Mouse (Mus musculus) intestine, postnatal 0 days (tissue): ENCODE measurements around the gene Slc35f5. TPM values are rescaled to one million over a fixed set of nuclear protein-coding genes. Genes with fewer than 3 reads are reported as not detected.

Experiments
- ATAC-seq: fragments of 200-750 bp; cut with Nextera tagmentation; 2 replicates; pipeline ENCODE4 v1.8.0; 2017; ENCODE audit warnings: mild to moderate bottlenecking, moderate TSS enrichment, moderate library complexity
- H3K27ac ChIP-seq: fragments of 300-500 bp; sonication (generic); 2 replicates; pipeline ENCODE4 v1.5.1; 2014; ENCODE audit warnings: mild to moderate bottlenecking, low read depth, low read length, moderate library complexity
- H3K27me3 ChIP-seq: fragments of 300-500 bp; sonication (generic); replicated peaks from 2 replicates; pipeline ENCODE4 v1.6.1; 2014; ENCODE audit warnings: low read length, mixed read lengths; ENCODE audit not compliant: control insufficient read depth, insufficient read depth
- H3K36me3 ChIP-seq: fragments of 300-500 bp; sonication (generic); 2 replicates; pipeline ENCODE4 v1.6.1; 2014; ENCODE audit warnings: mild to moderate bottlenecking, moderate library complexity; ENCODE audit not compliant: control insufficient read depth, insufficient read depth
- H3K4me1 ChIP-seq: fragments of 300-500 bp; sonication (generic); replicated peaks from 2 replicates; pipeline ENCODE4 v1.6.1; 2014; ENCODE audit warnings: antibody characterized with exemption, low read length, mixed read lengths; ENCODE audit not compliant: control insufficient read depth, insufficient read depth
- H3K4me2 ChIP-seq: fragments of 300-500 bp; sonication (generic); replicated peaks from 2 replicates; pipeline ENCODE4 v1.6.1; 2014; ENCODE audit warnings: low read depth, mild to moderate bottlenecking, moderate library complexity
- H3K4me3 ChIP-seq: fragments of 300-500 bp; sonication (generic); 2 replicates; pipeline ENCODE4 v1.5.1; 2014; ENCODE audit warnings: low read depth, low read length
- H3K9ac ChIP-seq: fragments of 300-500 bp; sonication (generic); 2 replicates; pipeline ENCODE4 v1.6.1; 2014; ENCODE audit warnings: mild to moderate bottlenecking, low read depth, low read length
- H3K9me3 ChIP-seq: fragments of 300-500 bp; sonication (generic); 2 replicates; pipeline ENCODE4 v1.6.1; 2016; ENCODE audit warnings: mixed run types; ENCODE audit not compliant: control insufficient read depth
- CTCF ChIP-seq: sonication (generic); IDR thresholded peaks from 2 replicates; pipeline ENCODE4 v1.5.1; 2016; ENCODE audit warnings: low read depth, mild to moderate bottlenecking, control low read depth, antibody characterized with exemption, moderate library complexity
- WGBS: fragments of 180-500 bp; shearing (Covaris S2); extraction: QIAGEN DNeasy Blood & Tissue Kit; methylation state at CpG from one replicate; pipeline ENCODE4 v1.1.7; 2014; 5-methylcytosine and 5-hydroxymethylcytosine counted together
- polyA plus RNA-seq: library from polyadenylated mRNA; unstranded; fragments of >200 nt; fragmentation: Nextera tagmentation; extraction: Ambion mirVana; gene quantifications from 2 replicates; pipeline ENCODE4 v1.2.1, GENCODE M21; 2015

The Slc35f5 gene
- polyA plus RNA-seq, 1 experiment from 2014 or later, result 37.4 TPM

DNA sequence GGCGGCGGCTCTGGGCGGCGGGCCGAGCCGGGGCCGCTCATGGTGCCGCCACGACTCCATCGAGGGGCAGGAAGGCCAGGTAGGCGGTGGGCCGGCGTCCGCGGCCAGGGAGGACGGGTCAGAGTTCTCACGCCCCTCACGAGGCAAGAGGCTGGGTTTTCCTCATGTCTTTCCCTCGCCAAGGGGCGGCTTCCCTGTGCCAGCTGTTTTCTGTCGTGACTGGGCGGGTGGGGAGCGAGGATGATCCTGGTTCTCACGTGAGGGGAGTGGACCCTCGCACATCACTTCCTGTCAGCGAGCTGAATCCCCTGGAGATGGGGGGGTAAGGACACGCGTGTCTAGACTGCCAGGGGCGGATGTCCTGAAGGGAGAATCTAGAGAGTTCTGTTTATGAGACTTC, 811 bp downstream of the Slc35f5 start:
- H3K9me3 ChIP-seq, result no peaks in the 10 kb centered on the region

DNA sequence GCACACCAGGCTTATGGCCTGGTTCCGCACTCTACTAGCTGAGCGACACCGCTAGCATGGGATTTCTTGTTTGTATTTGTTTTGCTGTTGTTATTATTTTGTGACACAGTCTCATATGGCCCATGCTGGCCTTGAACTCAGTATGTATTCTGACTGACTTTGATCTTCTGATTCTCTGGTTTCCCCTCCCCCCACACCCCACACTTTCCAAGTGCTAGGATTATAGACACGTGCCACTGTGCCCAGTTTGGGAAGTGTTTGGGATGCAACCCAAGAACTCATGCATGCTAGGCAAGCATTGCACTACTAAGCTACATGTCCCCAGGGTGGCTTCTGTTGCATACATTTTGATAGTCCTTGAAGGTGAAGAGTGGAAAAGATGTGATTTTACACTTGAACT, 1.4 kb downstream of the Slc35f5 start:
- H3K27ac ChIP-seq, result 0 out of 2 replicates have a peak overlapping the region, but pooled peaks have one; percentile 97
- H3K9ac ChIP-seq, result peak overlapping the region; percentile 88; the same call in 1 of the 2 replicates
- 74% methylated on average over 4 of the region's 4 CpGs for WGBS
- H3K4me3 ChIP-seq, result peak overlapping the region; percentile 83
- H3K36me3 ChIP-seq, result peaks cover 12% of the 10 kb centered on the region; the same call in 1 of the 2 replicates
- no peak for TF ChIP-seq CTCF
- H3K27me3 ChIP-seq, result no peaks in the 10 kb centered on the region
- no peak for ATAC-seq
- peak overlapping the region; percentile 84 for H3K4me2 ChIP-seq
- no peaks in the 10 kb centered on the region for H3K9me3 ChIP-seq
- peaks cover 3% of the 10 kb centered on the region; the same call in 1 of the 2 replicates for H3K4me1 ChIP-seq

More for the DNA sequence above, 811 bp downstream of the Slc35f5 start:
- Histone ChIP-seq H3K27me3 (no peaks in the 10 kb centered on the region), H3K4me3 (peak overlapping the region; percentile 83), H3K27ac (peak overlapping the region; percentile 97), H3K9ac (peak overlapping the region; percentile 88), H3K4me2 (peak overlapping the region; percentile 84), H3K36me3 (peaks cover 8% of the 10 kb centered on the region; the same call in 1 of the 2 replicates), H3K4me1 (peaks cover 3% of the 10 kb centered on the region; the same call in 1 of the 2 replicates)
- TF ChIP-seq CTCF, result no peak
- WGBS, result 0% methylated on average over 28 of the region's 29 CpGs
- ATAC-seq, result no peak; the same call in 1 of the 2 replicates

GRCm38 (mm10) chr1:125568126-125568525, 7.7 kb downstream of the Slc35f5 start:
- Histone ChIP-seq H3K4me1 (no peaks in the 10 kb centered on the region), H3K27me3 (no peaks in the 10 kb centered on the region), H3K9me3 (no peaks in the 10 kb centered on the region), H3K9ac (no peak overlapping the region), H3K4me2 (no peak overlapping the region), H3K4me3 (no peak overlapping the region), H3K27ac (no peak overlapping the region), H3K36me3 (peaks cover 61% of the 10 kb centered on the region)
- no peak for ATAC-seq
- 90% methylated on average over 4 of the region's 4 CpGs for WGBS
- no peak for TF ChIP-seq CTCF

DNA sequence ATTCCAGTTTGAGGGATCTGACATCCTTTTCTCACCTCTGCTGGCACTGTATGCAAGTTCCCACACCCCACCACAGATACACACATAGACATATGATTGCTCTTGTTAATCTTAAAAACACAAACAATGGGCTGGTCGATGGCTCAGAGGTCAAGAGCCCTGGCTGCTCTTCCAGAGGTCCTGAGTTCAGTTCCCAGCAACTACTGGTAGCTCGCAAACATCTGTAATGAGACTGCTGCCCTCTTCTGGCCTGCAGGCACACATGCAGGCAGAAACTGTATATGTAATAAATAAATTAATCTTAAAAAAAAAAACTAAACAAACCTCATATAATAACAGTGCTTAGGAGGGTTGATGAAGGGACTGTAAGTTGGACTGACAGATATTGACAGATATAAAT, 13.8 kb downstream of the Slc35f5 start:
- no peak for ATAC-seq
- WGBS, result 74% methylated on average over 2 of the region's 2 CpGs

GRCm38 (mm10) chr1:125575458-125576114, 15.2 kb downstream of the Slc35f5 start:
- Histone ChIP-seq H3K4me2 (no peak overlapping the region), H3K4me1 (no peaks in the 10 kb centered on the region), H3K27ac (no peak overlapping the region), H3K4me3 (no peak overlapping the region), H3K27me3 (no peaks in the 10 kb centered on the region), H3K36me3 (peaks cover 68% of the 10 kb centered on the region), H3K9me3 (no peaks in the 10 kb centered on the region), H3K9ac (no peak overlapping the region)
- TF ChIP-seq CTCF, result no peak
- 90% methylated on average over 10 of the region's 10 CpGs for WGBS
- ATAC-seq, result no peak

More for the DNA sequence above, 13.8 kb downstream of the Slc35f5 start:
- peak; percentile 70 for TF ChIP-seq CTCF
- H3K27ac ChIP-seq, result no peak overlapping the region
- H3K9ac ChIP-seq, result no peak overlapping the region
- H3K27me3 ChIP-seq, result no peaks in the 10 kb centered on the region
- no peak overlapping the region for H3K4me3 ChIP-seq
- H3K36me3 ChIP-seq, result peaks cover 76% of the 10 kb centered on the region
- H3K9me3 ChIP-seq, result no peaks in the 10 kb centered on the region
- no peaks in the 10 kb centered on the region for H3K4me1 ChIP-seq
- no peak overlapping the region for H3K4me2 ChIP-seq

- ATAC-seq, result no peak
- Histone ChIP-seq H3K27ac (no peak overlapping the region), H3K36me3 (peaks cover 64% of the 10 kb centered on the region), H3K9me3 (no peaks in the 10 kb centered on the region), H3K9ac (no peak overlapping the region), H3K27me3 (no peaks in the 10 kb centered on the region), H3K4me1 (no peaks in the 10 kb centered on the region), H3K4me3 (no peak overlapping the region), H3K4me2 (no peak overlapping the region)
- TF ChIP-seq CTCF, result no peak
Observed at GRCm38 (mm10) chr1:125576965-125577364, 16.6 kb downstream of the Slc35f5 start.
